Mouse (Mus musculus) lung, postnatal 0 days (tissue): Measurements from ENCODE around the gene Rnf168.

ENCODE experiments used
- CTCF ChIP-seq: IDR thresholded peaks from 2 replicates; pipeline ENCODE4 v1.5.1; 2016; ENCODE audit warnings: antibody characterized with exemption, mild to moderate bottlenecking
- EP300 ChIP-seq: IDR thresholded peaks from 2 replicates; pipeline ENCODE4 v1.6.1; 2016; ENCODE audit warnings: antibody characterized with exemption, mild to moderate bottlenecking, control low read depth

DNA sequence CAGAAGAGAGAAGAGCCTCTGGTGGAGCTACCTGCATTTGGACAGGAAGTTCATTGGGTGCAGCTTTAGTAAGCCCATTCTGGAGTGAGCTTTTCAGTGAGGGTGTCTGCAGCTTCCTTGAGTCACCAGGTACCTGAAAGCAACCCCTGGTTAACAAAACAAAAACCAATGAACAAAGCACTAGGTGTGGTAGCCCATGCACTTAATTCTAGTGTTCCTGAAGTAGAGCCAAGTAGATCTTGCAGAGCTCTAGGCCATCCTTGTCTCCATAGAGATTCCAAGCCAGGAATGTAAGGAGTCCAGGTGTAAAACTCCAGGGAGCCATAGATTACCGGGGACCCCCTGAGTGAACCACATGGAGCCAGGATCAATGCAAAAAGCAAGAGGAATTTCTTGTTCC is 25.8 kb downstream of the Rnf168 start:
- no peak for TF ChIP-seq CTCF
- TF ChIP-seq EP300: no peak
